Mouse (Mus musculus): ENCODE data around the gene Trmt112.
"Not testable (repeated sequence)": the region's sequence is repeated elsewhere in the genome, so short reads cannot be mapped to it uniquely, and the experiment has no call there.

The Trmt112 gene

GRCm38 (mm10) chr19:6909507-6910289, at the start of gene Trmt112, which contains the start of gene Prdx5:
Trmt112 (plus strand) TSS chr19:6909698.
Prdx5 (minus strand) TSS chr19:6910106.
- peak; percentile 69 to 76 for DNase-seq (ENCODE audit: low spot score in 2 of 2)

- no peak for DNase-seq (ENCODE audit: low spot score in 2 of 2)
Observed at GRCm38 (mm10) chr19:6859971-6860370, 49.5 kb upstream of the Trmt112 start.

GRCm38 (mm10) chr19:6860706-6861105, 48.8 kb upstream of the Trmt112 start:
- DNase-seq (ENCODE audit: low spot score in 2 of 2) = peak in 1 of 2 experiments; percentile 44

- DNase-seq (ENCODE audit: low spot score in 2 of 2) = no peak
Observed at GRCm38 (mm10) chr19:6861451-6861850, 48.0 kb upstream of the Trmt112 start.

- peak in 1 of 2 experiments; percentile 37 for DNase-seq (ENCODE audit: low spot score in 2 of 2)
Observed at GRCm38 (mm10) chr19:6869355-6869754, 40.1 kb upstream of the Trmt112 start.

- peak in 1 of 2 experiments; percentile 40 for DNase-seq (ENCODE audit: low spot score in 2 of 2)
Observed at GRCm38 (mm10) chr19:6871574-6872271, 37.8 kb upstream of the Trmt112 start.

- DNase-seq (ENCODE audit: low spot score in 2 of 2) = no peak
Observed at GRCm38 (mm10) chr19:6872701-6873100, 36.8 kb upstream of the Trmt112 start.

- DNase-seq (ENCODE audit: low spot score in 2 of 2) = no peak
Observed at GRCm38 (mm10) chr19:6874257-6874656, 35.2 kb upstream of the Trmt112 start.

GRCm38 (mm10) chr19:6875834-6876233, 33.7 kb upstream of the Trmt112 start:
- no peak for DNase-seq (ENCODE audit: low spot score in 2 of 2)

- DNase-seq (ENCODE audit: low spot score in 2 of 2) = no peak
Observed at GRCm38 (mm10) chr19:6876799-6877198, 32.7 kb upstream of the Trmt112 start.

GRCm38 (mm10) chr19:6877965-6878364, 31.5 kb upstream of the Trmt112 start:
- no peak for DNase-seq (ENCODE audit: low spot score in 2 of 2)

GRCm38 (mm10) chr19:6892512-6892911, 17.0 kb upstream of the Trmt112 start:
- DNase-seq (ENCODE audit: low spot score in 2 of 2) = no peak

GRCm38 (mm10) chr19:6893731-6894451, 15.6 kb upstream of the Trmt112 start:
- DNase-seq (ENCODE audit: low spot score in 2 of 2) = no peak

GRCm38 (mm10) chr19:6895608-6896305, 13.7 kb upstream of the Trmt112 start:
- DNase-seq (ENCODE audit: low spot score in 2 of 2) = not testable (repeated sequence)

GRCm38 (mm10) chr19:6899641-6900040, 9.9 kb upstream of the Trmt112 start:
- no peak for DNase-seq (ENCODE audit: low spot score in 2 of 2)

GRCm38 (mm10) chr19:6903031-6903430, 6.5 kb upstream of the Trmt112 start:
- no peak for DNase-seq (ENCODE audit: low spot score in 2 of 2)

GRCm38 (mm10) chr19:6904846-6905245, 4.7 kb upstream of the Trmt112 start:
- DNase-seq (ENCODE audit: low spot score in 2 of 2) = no peak

GRCm38 (mm10) chr19:6905498-6906159, 3.9 kb upstream of the Trmt112 start:
- no peak for DNase-seq (ENCODE audit: low spot score in 2 of 2)

GRCm38 (mm10) chr19:6906199-6906598, 3.3 kb upstream of the Trmt112 start:
- DNase-seq (ENCODE audit: low spot score in 2 of 2) = no peak

- no peak for DNase-seq (ENCODE audit: low spot score in 2 of 2)
Observed at GRCm38 (mm10) chr19:6907094-6907493, 2.4 kb upstream of the Trmt112 start.

All from spleen, postnatal 14 days (tissue).